Mouse (Mus musculus): Measurements from ENCODE around the gene Fam13c. TPM values are rescaled to one million over a fixed set of nuclear protein-coding genes. Genes with fewer than 3 reads are reported as not detected.

Gene Fam13c
- polyA plus RNA-seq, 1 experiment: 27.7 TPM

DNA sequence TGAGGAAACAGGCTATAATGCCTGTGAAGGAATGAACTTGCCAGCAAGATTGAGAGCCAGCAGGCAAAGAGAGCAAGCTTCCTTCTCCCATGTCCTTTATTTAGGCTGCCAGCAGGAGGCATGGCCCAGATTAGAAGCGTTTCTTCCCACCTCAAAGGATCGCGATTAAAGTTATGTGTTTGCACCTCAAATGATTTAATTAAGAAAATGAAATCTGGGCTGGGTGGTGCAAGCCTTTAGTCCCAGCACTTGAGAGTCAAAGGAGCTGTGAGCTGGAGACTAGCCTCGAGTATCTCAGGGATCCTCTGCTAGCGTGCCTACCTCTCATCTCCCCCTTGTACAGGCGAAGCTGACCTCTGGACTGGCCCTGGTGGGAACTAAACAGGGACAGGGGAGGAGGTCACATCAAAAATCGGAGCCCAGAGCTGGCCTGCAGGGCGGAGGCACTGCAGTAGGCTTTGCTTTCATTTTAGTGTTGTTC, 93.1 kb downstream of the Fam13c start:
- Histone ChIP-seq H3K27ac (ENCODE audit: insufficient read depth, low read length) (peak overlapping the region; percentile 76), H3K4me3 (ENCODE audit: insufficient read depth, low read length) (no peak overlapping the region), H3K4me1 (ENCODE audit: control insufficient read depth, insufficient read depth, low read length) (peaks cover 15% of the 10 kb centered on the region)
- TF ChIP-seq CTCF (IDR thresholded peaks at IDR 0.05; ENCODE audit: extremely low read depth, insufficient read depth, low read length): no peak
- TF ChIP-seq POLR2A (IDR thresholded peaks at IDR 0.05; ENCODE audit: extremely low read depth, insufficient read depth, low read length): no peak

DNA sequence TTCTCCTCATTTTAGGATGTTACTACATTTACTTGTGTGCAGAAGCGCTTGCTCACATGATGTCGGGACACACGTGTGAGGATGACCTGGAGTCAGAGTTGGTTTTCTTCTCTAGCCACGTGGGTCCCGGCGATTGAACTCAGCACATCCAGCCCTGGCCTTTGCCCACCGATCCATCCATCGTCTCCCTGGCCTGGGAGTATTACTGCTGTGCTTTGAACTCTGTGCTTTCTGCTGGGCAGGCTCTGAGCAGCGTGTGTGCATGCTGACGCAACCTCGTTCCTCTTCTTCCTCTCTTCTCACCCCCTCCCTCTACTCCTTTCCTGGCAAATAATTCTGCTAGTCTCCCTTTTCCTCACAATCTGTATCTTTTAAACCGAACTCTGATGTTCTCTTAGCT, 93.7 kb downstream of the Fam13c start:
- Histone ChIP-seq H3K4me3 (ENCODE audit: insufficient read depth, low read length) (no peak overlapping the region), H3K27ac (ENCODE audit: insufficient read depth, low read length) (peak overlapping the region; percentile 69), H3K4me1 (ENCODE audit: control insufficient read depth, insufficient read depth, low read length) (peaks cover 15% of the 10 kb centered on the region)
- TF ChIP-seq POLR2A (IDR thresholded peaks at IDR 0.05; ENCODE audit: extremely low read depth, insufficient read depth, low read length): no peak
- TF ChIP-seq CTCF (IDR thresholded peaks at IDR 0.05; ENCODE audit: extremely low read depth, insufficient read depth, low read length): no peak

GRCm38 (mm10) chr10:70534571-70534970, 94.3 kb downstream of the Fam13c start:
- TF ChIP-seq POLR2A (IDR thresholded peaks at IDR 0.05; ENCODE audit: extremely low read depth, insufficient read depth, low read length) (no peak), CTCF (IDR thresholded peaks at IDR 0.05; ENCODE audit: extremely low read depth, insufficient read depth, low read length) (no peak)
- Histone ChIP-seq H3K4me1 (ENCODE audit: control insufficient read depth, insufficient read depth, low read length) (peaks cover 12% of the 10 kb centered on the region), H3K4me3 (ENCODE audit: insufficient read depth, low read length) (no peak overlapping the region), H3K27ac (ENCODE audit: insufficient read depth, low read length) (no peak overlapping the region)

- H3K27ac ChIP-seq (ENCODE audit: insufficient read depth, low read length): no peak overlapping the region
- TF ChIP-seq CTCF (IDR thresholded peaks at IDR 0.05; ENCODE audit: extremely low read depth, insufficient read depth, low read length) (no peak), POLR2A (IDR thresholded peaks at IDR 0.05; ENCODE audit: extremely low read depth, insufficient read depth, low read length) (no peak)
- peaks cover 8% of the 10 kb centered on the region for H3K4me1 ChIP-seq (ENCODE audit: control insufficient read depth, insufficient read depth, low read length)
- no peak overlapping the region for H3K4me3 ChIP-seq (ENCODE audit: insufficient read depth, low read length)
Observed at GRCm38 (mm10) chr10:70535401-70535800, 95.1 kb downstream of the Fam13c start.

DNA sequence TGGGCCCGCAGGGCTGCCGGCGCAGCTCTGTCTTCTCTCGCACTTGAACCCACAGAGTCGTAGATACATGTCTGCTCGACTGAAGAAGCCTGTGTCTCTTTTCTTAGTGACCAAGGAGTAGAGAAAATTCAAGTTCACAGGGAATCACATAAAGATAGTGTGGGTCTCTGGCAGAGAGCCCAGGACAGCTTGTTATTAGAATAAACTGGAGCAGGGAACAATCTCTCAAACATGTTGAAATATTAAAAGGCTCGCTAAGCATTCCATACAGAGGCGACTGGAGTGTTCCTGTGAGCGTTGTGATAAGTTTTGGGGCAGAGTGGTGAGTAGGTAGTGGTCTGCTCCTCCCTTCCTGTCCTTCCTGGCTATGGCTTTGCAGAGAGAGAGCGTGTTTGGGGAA, 97.4 kb downstream of the Fam13c start:
- Histone ChIP-seq H3K4me3 (ENCODE audit: insufficient read depth, low read length) (no peak overlapping the region), H3K4me1 (ENCODE audit: control insufficient read depth, insufficient read depth, low read length) (peaks cover 5% of the 10 kb centered on the region), H3K27ac (ENCODE audit: insufficient read depth, low read length) (no peak overlapping the region)
- TF ChIP-seq POLR2A (IDR thresholded peaks at IDR 0.05; ENCODE audit: extremely low read depth, insufficient read depth, low read length): no peak
- no peak for TF ChIP-seq CTCF (IDR thresholded peaks at IDR 0.05; ENCODE audit: extremely low read depth, insufficient read depth, low read length)

- Histone ChIP-seq H3K4me1 (ENCODE audit: control insufficient read depth, insufficient read depth, low read length) (no peaks in the 10 kb centered on the region), H3K4me3 (ENCODE audit: insufficient read depth, low read length) (no peak overlapping the region), H3K27ac (ENCODE audit: insufficient read depth, low read length) (no peak overlapping the region)
- no peak for TF ChIP-seq CTCF (IDR thresholded peaks at IDR 0.05; ENCODE audit: extremely low read depth, insufficient read depth, low read length)
- TF ChIP-seq POLR2A (IDR thresholded peaks at IDR 0.05; ENCODE audit: extremely low read depth, insufficient read depth, low read length): no peak
Observed at GRCm38 (mm10) chr10:70539251-70539650, 99.0 kb downstream of the Fam13c start.

GRCm38 (mm10) chr10:70540456-70541195, 100.3 kb downstream of the Fam13c start:
- TF ChIP-seq POLR2A (IDR thresholded peaks at IDR 0.05; ENCODE audit: extremely low read depth, insufficient read depth, low read length): no peak
- TF ChIP-seq CTCF (IDR thresholded peaks at IDR 0.05; ENCODE audit: extremely low read depth, insufficient read depth, low read length): peak; percentile 40; the same call in 1 of the 2 replicates

GRCm38 (mm10) chr10:70542857-70543256, 102.6 kb downstream of the Fam13c start:
- Histone ChIP-seq H3K4me3 (ENCODE audit: insufficient read depth, low read length) (no peak overlapping the region), H3K27ac (ENCODE audit: insufficient read depth, low read length) (no peak overlapping the region), H3K4me1 (ENCODE audit: control insufficient read depth, insufficient read depth, low read length) (no peaks in the 10 kb centered on the region)
- TF ChIP-seq POLR2A (IDR thresholded peaks at IDR 0.05; ENCODE audit: extremely low read depth, insufficient read depth, low read length) (no peak), CTCF (IDR thresholded peaks at IDR 0.05; ENCODE audit: extremely low read depth, insufficient read depth, low read length) (no peak)

More at GRCm38 (mm10) chr10:70540456-70541195, 100.3 kb downstream of the Fam13c start:
- no peak overlapping the region for H3K27ac ChIP-seq (ENCODE audit: insufficient read depth, low read length)
- no peak overlapping the region for H3K4me3 ChIP-seq (ENCODE audit: insufficient read depth, low read length)
- H3K4me1 ChIP-seq (ENCODE audit: control insufficient read depth, insufficient read depth, low read length): no peaks in the 10 kb centered on the region

DNA sequence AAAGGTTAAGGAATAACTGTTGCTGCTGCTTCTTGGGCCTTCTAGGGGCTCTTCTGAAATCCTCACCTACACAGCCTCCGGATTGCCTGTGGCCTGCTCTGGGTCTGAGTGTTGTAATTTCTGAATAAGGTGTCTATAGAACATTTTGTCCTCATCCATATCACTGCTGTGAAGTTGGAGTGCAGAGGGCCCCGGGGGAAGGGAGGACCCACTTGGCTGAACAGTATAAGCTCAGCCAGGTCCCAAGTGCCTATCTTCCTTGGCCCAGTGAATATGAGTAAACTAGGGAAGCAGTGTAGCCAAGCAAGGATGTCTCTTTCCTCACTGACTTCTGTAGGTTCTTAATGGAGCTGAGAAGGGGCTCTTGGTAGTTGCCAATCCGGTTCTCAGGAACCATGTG, 112.2 kb downstream of the Fam13c start:
- Histone ChIP-seq H3K4me1 (ENCODE audit: control insufficient read depth, insufficient read depth, low read length) (peaks cover 2% of the 10 kb centered on the region; the same call in 1 of the 2 replicates), H3K4me3 (ENCODE audit: insufficient read depth, low read length) (no peak overlapping the region), H3K27ac (ENCODE audit: insufficient read depth, low read length) (no peak overlapping the region)
- TF ChIP-seq CTCF (IDR thresholded peaks at IDR 0.05; ENCODE audit: extremely low read depth, insufficient read depth, low read length) (no peak), POLR2A (IDR thresholded peaks at IDR 0.05; ENCODE audit: extremely low read depth, insufficient read depth, low read length) (no peak)

DNA sequence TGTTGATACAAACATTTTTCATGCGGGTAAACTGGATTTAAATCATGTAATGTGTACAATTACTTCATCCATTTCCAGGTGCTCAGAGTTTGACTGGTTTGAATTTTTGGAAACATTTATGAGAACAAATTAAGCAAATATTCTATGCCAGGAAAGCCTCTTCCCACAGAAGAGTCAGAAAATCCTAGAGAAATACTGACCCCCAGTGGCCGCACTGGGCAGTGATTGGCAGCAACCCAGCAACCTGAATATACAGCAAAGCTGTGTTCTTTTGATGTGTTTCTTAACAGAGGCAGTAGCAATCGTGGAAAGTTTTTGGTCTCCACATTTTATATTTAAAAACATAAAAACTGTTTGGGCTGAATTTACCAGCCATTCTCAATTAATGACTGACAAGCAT, 123.4 kb downstream of the Fam13c start:
- TF ChIP-seq CTCF (IDR thresholded peaks at IDR 0.05; ENCODE audit: extremely low read depth, insufficient read depth, low read length): peak; percentile 80
- no peak for TF ChIP-seq POLR2A (IDR thresholded peaks at IDR 0.05; ENCODE audit: extremely low read depth, insufficient read depth, low read length)
- no peaks in the 10 kb centered on the region for H3K4me1 ChIP-seq (ENCODE audit: control insufficient read depth, insufficient read depth, low read length)
- no peak overlapping the region for H3K4me3 ChIP-seq (ENCODE audit: insufficient read depth, low read length)
- H3K27ac ChIP-seq (ENCODE audit: insufficient read depth, low read length): no peak overlapping the region

Measured in cortical plate, adult 2 months (tissue).